Mouse (Mus musculus) myocyte (in vitro differentiated cells): ENCODE measurements around the gene Slc4a3.

ENCODE experiments used
- CEBPB ChIP-seq: IDR thresholded peaks from 2 replicates; pipeline ENCODE4 v1.6.1; 2011; ENCODE audit warnings: mild to moderate bottlenecking, moderate library complexity; ENCODE audit not compliant: poor library complexity, insufficient read depth, severe bottlenecking
- MAX ChIP-seq: IDR thresholded peaks from one replicate; pipeline ENCODE4 v1.6.1; 2011; ENCODE audit warnings: low read depth, mild to moderate bottlenecking, control low read depth
- MYOG ChIP-seq, 3 experiments: IDR thresholded peaks; one replicate each; pipeline ENCODE4 v1.6.1; 2011; ENCODE audit warnings: control low read depth in 2 of 3, low read depth in 2 of 3, mild to moderate bottlenecking in 2 of 3; ENCODE audit not compliant: insufficient read length in 2 of 3, control insufficient read depth in 1 of 3, insufficient read depth in 1 of 3
- POLR2A ChIP-seq: IDR thresholded peaks from one replicate; pipeline ENCODE4 v1.6.1; 2011; ENCODE audit warnings: low read depth, mild to moderate bottlenecking, control low read depth, moderate library complexity; ENCODE audit not compliant: insufficient read length
- REST ChIP-seq: IDR thresholded peaks from one replicate; pipeline ENCODE4 v1.6.1; 2011; ENCODE audit warnings: mild to moderate bottlenecking, control low read depth, moderate library complexity; ENCODE audit not compliant: insufficient read depth, insufficient read length
- TCF12 ChIP-seq: IDR thresholded peaks from one replicate; pipeline ENCODE4 v1.6.1; 2011; ENCODE audit warnings: mild to moderate bottlenecking, control low read depth; ENCODE audit not compliant: poor library complexity, insufficient read depth, severe bottlenecking
- USF1 ChIP-seq: IDR thresholded peaks from one replicate; pipeline ENCODE4 v1.6.1; 2011; ENCODE audit warnings: low read depth, mild to moderate bottlenecking, control low read depth, moderate library complexity

DNA sequence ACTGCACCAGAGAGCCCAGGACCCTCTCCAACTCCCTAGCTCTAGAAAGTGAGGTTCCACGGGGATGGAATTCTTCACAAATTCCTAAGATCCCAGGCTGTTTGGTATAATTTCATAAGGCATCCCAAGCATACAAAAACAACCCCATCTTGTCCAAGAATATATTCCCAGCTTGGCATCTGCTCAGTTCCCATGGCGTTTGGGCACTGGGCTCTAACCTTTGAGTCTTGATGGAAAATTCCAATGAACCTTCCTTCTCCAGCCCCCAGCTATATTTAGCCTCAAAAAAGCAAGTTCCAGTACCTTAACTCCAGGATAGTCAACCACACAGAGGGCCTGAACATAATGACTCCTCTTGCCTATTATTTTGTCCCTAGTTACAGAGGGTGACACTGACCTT, 43.9 kb downstream of the Slc4a3 start:
- TF ChIP-seq TCF12 (no peak), USF1 (no peak), MAX (no peak), POLR2A (no peak), REST (no peak), MYOG (IDR thresholded peaks at IDR 0.05; ENCODE audit: control insufficient read depth in 1 of 3, insufficient read depth in 1 of 3, insufficient read length in 2 of 3, low read depth in 2 of 3) (no peak), CEBPB (no peak)
